Mouse (Mus musculus) ES-E14 (cell line): ENCODE results near the gene Zfp366. TPM values are rescaled to one million over a fixed set of nuclear protein-coding genes. Genes with fewer than 3 reads are reported as not detected.

Source experiments
- DNase-seq: peaks from one replicate; pipeline ENCODE4 v3.0.0-alpha.2; 2013; ENCODE audit warnings: low read depth, low spot score
- H3K27ac ChIP-seq: 2 replicates; pipeline ENCODE4 v1.5.1; 2012; ENCODE audit warnings: low read depth, mild to moderate bottlenecking, low read length, moderate library complexity, mixed read lengths; ENCODE audit not compliant: poor library complexity, insufficient read depth, severe bottlenecking
- H3K36me3 ChIP-seq: 2 replicates; pipeline ENCODE4 v1.6.1; 2012; ENCODE audit warnings: mild to moderate bottlenecking, low read length, moderate library complexity, mixed read lengths; ENCODE audit not compliant: control insufficient read depth, poor library complexity, insufficient read depth, severe bottlenecking
- H3K4me1 ChIP-seq, 2 experiments: fragments of 150-350 bp in 1 of 2; sonication (generic) in 1 of 2; 2 replicates each; pipeline ENCODE4 v1.6.1; 2012; ENCODE audit warnings: low read length in 2 of 2, mild to moderate bottlenecking in 1 of 2, mixed read lengths in 1 of 2; ENCODE audit not compliant: control insufficient read depth in 2 of 2, insufficient read depth in 2 of 2, poor library complexity in 1 of 2
- H3K4me3 ChIP-seq, 2 experiments: fragments of 150-350 bp in 1 of 2; sonication (generic) in 1 of 2; 2 replicates each; pipeline ENCODE4 v1.5.1; 2012; ENCODE audit warnings: low read length in 2 of 2, low read depth in 1 of 2, mild to moderate bottlenecking in 1 of 2, mixed read lengths in 1 of 2; ENCODE audit not compliant: insufficient read depth in 1 of 2, poor library complexity in 1 of 2, severe bottlenecking in 1 of 2
- H3K9ac ChIP-seq: 2 replicates; pipeline ENCODE4 v1.6.1; 2012; ENCODE audit warnings: low read depth, mild to moderate bottlenecking, low read length, mixed read lengths; ENCODE audit not compliant: poor library complexity, insufficient read depth, severe bottlenecking
- H3K9me3 ChIP-seq: fragments of 150-350 bp; sonication (generic); 2 replicates; pipeline ENCODE4 v1.6.1; 2012; ENCODE audit warnings: low read depth, mild to moderate bottlenecking, low read length; ENCODE audit not compliant: control insufficient read depth, insufficient read depth
- CHD2 ChIP-seq: IDR thresholded peaks from 2 replicates; pipeline ENCODE4 v1.6.1; 2014; ENCODE audit warnings: mild to moderate bottlenecking, low read depth, low read length, inconsistent platforms
- HCFC1 ChIP-seq: IDR thresholded peaks from 2 replicates; pipeline ENCODE4 v1.6.1; 2012; ENCODE audit warnings: low read length, inconsistent platforms, borderline replicate concordance; ENCODE audit not compliant: insufficient read depth
- MAFK ChIP-seq: IDR thresholded peaks from 2 replicates; pipeline ENCODE4 v1.6.1; 2014; ENCODE audit warnings: mild to moderate bottlenecking, low read depth, low read length, inconsistent platforms; ENCODE audit not compliant: insufficient read depth
- ZC3H11A ChIP-seq: IDR thresholded peaks from 2 replicates; pipeline ENCODE4 v1.6.1; 2012; ENCODE audit warnings: low read depth, mild to moderate bottlenecking, inconsistent platforms, low read length, borderline replicate concordance
- ZNF384 ChIP-seq: IDR thresholded peaks from 2 replicates; pipeline ENCODE4 v1.6.1; 2012; ENCODE audit warnings: low read depth, low read length, inconsistent platforms
- in situ Hi-C, 2 experiments: fragments of 600-800 bp; cut with MboI; formaldehyde crosslinking; loops; one replicate each; pipeline ENCODE4 v1.15.1; 2025; ENCODE audit warnings: low sequenced_read_pairs in 2 of 2, inconsistent platforms in 1 of 2; ENCODE audit not compliant: unreplicated experiment in 2 of 2
- total RNA-seq: library from RNA; depleted of rRNA; stranded (reverse); fragments of 300-350 nt; gene quantifications from 2 replicates; pipeline ENCODE4 v1.2.3, GENCODE M21; 2012; rRNA removed

The Zfp366 gene
- total RNA-seq, 1 experiment: 0.04 TPM

DNA sequence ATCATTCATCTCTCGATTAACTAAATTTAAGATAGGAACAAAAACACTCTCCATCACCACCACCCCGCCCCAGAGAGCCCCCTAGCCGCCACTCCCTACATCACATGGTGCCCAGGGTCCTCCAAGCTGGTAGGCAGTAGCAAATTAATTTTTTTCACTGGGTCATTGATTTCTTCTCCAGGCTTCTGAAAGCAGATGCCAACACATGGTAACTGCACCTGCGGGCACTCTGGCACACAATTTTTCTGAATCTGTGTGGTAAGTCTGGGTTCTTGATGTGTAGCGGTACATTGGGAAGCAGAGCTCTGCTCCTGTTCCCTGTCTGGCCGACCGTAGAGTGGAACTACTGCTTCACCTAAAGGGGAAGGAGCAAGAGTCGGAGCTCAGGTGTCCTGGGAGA, 106.1 kb downstream of the Zfp366 start:
- Histone ChIP-seq H3K9me3 (no peaks in the 10 kb centered on the region), H3K9ac (no peak overlapping the region), H3K36me3 (no peaks in the 10 kb centered on the region), H3K27ac (no peak overlapping the region), H3K4me3 (no peak overlapping the region), H3K4me1 (peaks cover 0 to 2% of the 10 kb centered on the region in 2 experiments; a peak in 1 of 4 replicates)
- DNase-seq: no peak
- in situ Hi-C loops: no loop called here
- TF ChIP-seq ZC3H11A: no peak

DNA sequence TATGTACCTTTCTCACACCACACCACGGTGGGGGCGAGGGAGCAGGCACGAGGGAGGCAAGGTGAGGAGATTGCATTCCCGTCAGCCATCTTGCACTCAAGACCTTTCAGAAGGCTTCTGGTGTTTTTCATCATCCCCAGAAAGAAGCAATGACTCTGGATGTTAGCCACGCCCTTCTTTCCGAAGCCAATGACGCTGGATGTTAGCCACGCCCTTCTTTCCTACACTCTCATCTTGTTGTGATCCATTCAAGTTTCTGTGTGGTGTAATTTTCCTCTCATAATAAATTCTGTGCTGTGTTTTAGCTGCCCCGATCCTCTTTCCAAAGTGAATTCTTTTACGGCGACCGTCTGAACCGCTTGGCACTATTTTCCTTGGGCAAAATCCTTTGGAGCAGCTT, 109.6 kb downstream of the Zfp366 start:
- in situ Hi-C loops: no loop called here
- Histone ChIP-seq H3K27ac (no peak overlapping the region), H3K9ac (no peak overlapping the region), H3K4me3 (no peak overlapping the region), H3K9me3 (no peaks in the 10 kb centered on the region), H3K36me3 (no peaks in the 10 kb centered on the region), H3K4me1 (peaks cover 0 to 2% of the 10 kb centered on the region in 2 experiments; a peak in 1 of 4 replicates)
- no peak for DNase-seq
- no peak for TF ChIP-seq HCFC1
- no peak for TF ChIP-seq MAFK
- no peak for TF ChIP-seq ZNF384
- no peak for TF ChIP-seq CHD2
- no peak for TF ChIP-seq ZC3H11A

DNA sequence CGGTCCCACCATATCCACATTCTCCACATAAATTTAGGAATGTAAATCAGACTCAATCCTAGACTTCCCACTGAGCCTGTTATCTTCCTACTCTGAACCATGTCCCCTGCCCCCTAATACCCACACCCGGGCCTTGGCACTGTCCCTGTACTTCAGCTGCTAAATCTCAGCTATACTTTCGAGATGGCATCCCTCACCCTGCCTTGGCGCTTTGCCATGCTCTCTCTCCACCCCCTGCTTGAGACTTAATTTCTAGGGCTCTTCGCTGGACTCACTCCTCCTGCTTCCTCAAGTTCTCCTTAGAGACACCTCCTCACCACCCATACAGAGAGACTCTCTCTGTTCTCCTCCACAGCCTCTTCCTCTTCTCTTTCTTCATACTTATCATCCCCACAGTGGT, 115.3 kb downstream of the Zfp366 start:
- in situ Hi-C loops: no loop called here
- H3K27ac ChIP-seq: no peak overlapping the region
- H3K4me3 ChIP-seq: no peak overlapping the region
- DNase-seq: no peak
- H3K4me1 ChIP-seq: no peaks in the 10 kb centered on the region
- H3K9ac ChIP-seq: no peak overlapping the region
- TF ChIP-seq HCFC1 (no peak), CHD2 (no peak), ZC3H11A (no peak), ZNF384 (no peak), MAFK (no peak)
- H3K36me3 ChIP-seq: no peaks in the 10 kb centered on the region
- no peaks in the 10 kb centered on the region for H3K9me3 ChIP-seq

Other genes starting within 250 kb of the Zfp366 start
- not detected in 2 replicates for gene 1700024P04Rik, start 200.3 kb upstream of the Zfp366 start, total RNA-seq
- 18.2 and 24.6 TPM in 2 replicates for gene Ptcd2, start 159.9 kb downstream of the Zfp366 start, total RNA-seq
- 34.5 and 35.4 TPM in 2 replicates for gene Mrps27, start 160.0 kb downstream of the Zfp366 start, total RNA-seq